Mouse (Mus musculus): Measurements from ENCODE around the gene Engase.

DNA sequence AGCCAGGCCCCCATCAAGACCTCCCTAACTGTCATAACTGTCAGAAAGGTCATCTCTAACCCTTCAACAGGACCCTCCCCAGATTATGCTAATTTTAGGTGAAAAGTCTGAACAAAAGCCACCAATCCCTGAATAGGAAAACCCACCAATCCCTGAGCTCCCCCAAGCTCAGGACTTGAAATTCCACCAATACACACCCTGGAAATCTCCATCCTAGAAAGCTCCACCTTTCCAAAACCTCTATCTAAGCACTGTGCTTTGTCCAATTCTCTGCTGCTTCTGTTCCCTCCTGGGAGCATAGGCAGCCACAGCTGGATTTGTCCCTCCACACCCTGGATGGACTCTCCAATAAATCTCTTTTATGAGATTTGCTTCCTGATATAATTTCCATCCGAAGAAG lies 3.5 kb upstream of the Engase start:
- TF ChIP-seq POLR2A (IDR thresholded peaks at IDR 0.05; ENCODE audit: borderline replicate concordance, insufficient read depth, low read length): no peak
- TF ChIP-seq CTCF (IDR thresholded peaks at IDR 0.05; ENCODE audit: borderline replicate concordance, insufficient read depth, low read depth, low read length): no peak

Measured in cerebellum, adult 2 months (tissue).